Mouse (Mus musculus): ENCODE measurements around the gene Snap29.

The Snap29 gene

GRCm38 (mm10) chr16:17405736-17406443 is at the start of gene Snap29, which contains the start of gene Pi4ka:
Gene Snap29 (plus strand): TSS chr16:17405986.
Gene Pi4ka (minus strand): TSS chr16:17406314.
- DNase-seq = peak; percentile 99 to 100

GRCm38 (mm10) chr16:17356031-17356430 is 49.8 kb upstream of the Snap29 start:
- DNase-seq = no peak

GRCm38 (mm10) chr16:17358787-17359186 is 47.0 kb upstream of the Snap29 start:
- no peak for DNase-seq

GRCm38 (mm10) chr16:17382306-17382705 is 23.5 kb upstream of the Snap29 start:
- no peak for DNase-seq

GRCm38 (mm10) chr16:17383594-17384326 is 22.0 kb upstream of the Snap29 start:
- no peak for DNase-seq

- DNase-seq = no peak
Observed at GRCm38 (mm10) chr16:17392784-17393183, 13.0 kb upstream of the Snap29 start.

GRCm38 (mm10) chr16:17402855-17403254 is 2.9 kb upstream of the Snap29 start:
- DNase-seq = peak in 1 of 2 experiments; percentile 42

- DNase-seq = peak; percentile 59 to 67
Observed at GRCm38 (mm10) chr16:17405271-17405696, 502 bp upstream of the Snap29 start.

- peak in 1 of 2 experiments; percentile 9 for DNase-seq
Observed at GRCm38 (mm10) chr16:17406512-17407231, 886 bp downstream of the Snap29 start.

- DNase-seq = no peak
Observed at GRCm38 (mm10) chr16:17409046-17409445, 3.3 kb downstream of the Snap29 start.

- no peak for DNase-seq
Observed at GRCm38 (mm10) chr16:17410209-17410608, 4.4 kb downstream of the Snap29 start.

GRCm38 (mm10) chr16:17423021-17423420 is 17.2 kb downstream of the Snap29 start:
- DNase-seq = no peak

GRCm38 (mm10) chr16:17432576-17432975 is 26.8 kb downstream of the Snap29 start:
- DNase-seq = peak in 1 of 2 experiments; percentile 5

GRCm38 (mm10) chr16:17451541-17452372 is 46.0 kb downstream of the Snap29 start, which contains the start of gene Crkl:
Gene Crkl (plus strand): TSS chr16:17451987.
- DNase-seq = peak; percentile 97 to 98

- DNase-seq = peak; percentile 36 to 46
Observed at GRCm38 (mm10) chr16:17452373-17452715, 46.6 kb downstream of the Snap29 start.

- DNase-seq = no peak
Observed at GRCm38 (mm10) chr16:17456901-17457300, 51.1 kb downstream of the Snap29 start.

- peak; percentile 15 to 20 for DNase-seq
Observed at GRCm38 (mm10) chr16:17460254-17460653, 54.5 kb downstream of the Snap29 start.

GRCm38 (mm10) chr16:17461596-17461995 is 55.8 kb downstream of the Snap29 start:
- no peak for DNase-seq

GRCm38 (mm10) chr16:17463184-17463583 is 57.4 kb downstream of the Snap29 start:
- DNase-seq = no peak

- DNase-seq = no peak
Observed at GRCm38 (mm10) chr16:17466875-17467663, 61.3 kb downstream of the Snap29 start.

- DNase-seq = peak; percentile 36 to 46
Observed at GRCm38 (mm10) chr16:17472498-17472897, 66.7 kb downstream of the Snap29 start.
